Mouse (Mus musculus) ES-Bruce4 (cell line): ENCODE data around the gene Kcnj11. TPM values are rescaled to one million over a fixed set of nuclear protein-coding genes. Genes with fewer than 3 reads are reported as not detected.

Source experiments
- H3K27ac ChIP-seq: 2 replicates; pipeline ENCODE4 v1.5.1; 2012; ENCODE audit warnings: low read length, inconsistent platforms; ENCODE audit not compliant: insufficient read depth
- H3K27me3 ChIP-seq: 2 replicates; pipeline ENCODE4 v1.6.1; 2012; ENCODE audit warnings: mild to moderate bottlenecking, low read length, inconsistent platforms; ENCODE audit not compliant: control insufficient read depth, poor library complexity, insufficient read depth, severe bottlenecking
- H3K36me3 ChIP-seq: 2 replicates; pipeline ENCODE4 v1.6.1; 2012; ENCODE audit warnings: inconsistent platforms, mild to moderate bottlenecking, low read length, moderate library complexity; ENCODE audit not compliant: control insufficient read depth, poor library complexity, insufficient read depth, severe bottlenecking
- H3K4me1 ChIP-seq: one replicate; pipeline ENCODE4 v1.8.1; 2011; ENCODE audit warnings: low read length; ENCODE audit not compliant: control insufficient read depth, insufficient read depth
- H3K4me3 ChIP-seq: 2 replicates; pipeline ENCODE4 v1.5.1; 2011; ENCODE audit warnings: low read depth, mild to moderate bottlenecking, low read length
- H3K9ac ChIP-seq: 2 replicates; pipeline ENCODE4 v1.6.1; 2012; ENCODE audit warnings: low read depth, mild to moderate bottlenecking, inconsistent platforms; ENCODE audit not compliant: poor library complexity, severe bottlenecking
- H3K9me3 ChIP-seq: replicated peaks from 2 replicates; pipeline ENCODE4 v1.6.1; 2012; ENCODE audit warnings: mild to moderate bottlenecking, low read length, inconsistent platforms; ENCODE audit not compliant: control insufficient read depth, poor library complexity, insufficient read depth, severe bottlenecking
- CTCF ChIP-seq: IDR thresholded peaks from one replicate; pipeline ENCODE4 v1.8.1; 2011; ENCODE audit warnings: low read depth, low read length
- EP300 ChIP-seq: IDR thresholded peaks from 2 replicates; pipeline ENCODE4 v1.6.1; 2011; ENCODE audit warnings: low read depth, low read length; ENCODE audit not compliant: insufficient read depth
- POLR2A ChIP-seq: IDR thresholded peaks from one replicate; pipeline ENCODE4 v1.8.1; 2011; ENCODE audit warnings: low read length; ENCODE audit not compliant: insufficient read depth
- polyA plus RNA-seq: library from polyadenylated mRNA; stranded (reverse); fragments of >200 nt; gene quantifications from 2 replicates; pipeline ENCODE4 v1.2.4, GENCODE M21; 2011; ENCODE audit warnings: low read depth; ENCODE audit not compliant: missing spikeins, insufficient read depth, insufficient read length

The Kcnj11 gene
- polyA plus RNA-seq, 1 experiment, result 1.5 TPM

- no peak overlapping the region for H3K9ac ChIP-seq
- TF ChIP-seq EP300, result no peak
- no peak for TF ChIP-seq POLR2A
Observed at GRCm38 (mm10) chr7:46111212-46111817, 10.8 kb upstream of the Kcnj11 start.

GRCm38 (mm10) chr7:46110079-46110478, 9.5 kb upstream of the Kcnj11 start:
- Histone ChIP-seq H3K27ac (no peak overlapping the region), H3K4me3 (no peak overlapping the region), H3K36me3 (no peaks in the 10 kb centered on the region), H3K9me3 (no peaks in the 10 kb centered on the region), H3K4me1 (no peaks in the 10 kb centered on the region), H3K9ac (no peak overlapping the region), H3K27me3 (no peaks in the 10 kb centered on the region)
- TF ChIP-seq CTCF (no peak), POLR2A (no peak), EP300 (no peak)

More at GRCm38 (mm10) chr7:46111212-46111817, 10.8 kb upstream of the Kcnj11 start:
- H3K9me3 ChIP-seq, result no peaks in the 10 kb centered on the region
- no peaks in the 10 kb centered on the region for H3K27me3 ChIP-seq
- no peak overlapping the region for H3K4me3 ChIP-seq
- no peaks in the 10 kb centered on the region for H3K4me1 ChIP-seq
- H3K27ac ChIP-seq, result no peak overlapping the region
- H3K36me3 ChIP-seq, result no peaks in the 10 kb centered on the region

- no peaks in the 10 kb centered on the region for H3K27me3 ChIP-seq
- TF ChIP-seq CTCF (no peak), EP300 (no peak)
- H3K4me1 ChIP-seq, result no peaks in the 10 kb centered on the region
- H3K4me3 ChIP-seq, result no peak overlapping the region
- H3K36me3 ChIP-seq, result no peaks in the 10 kb centered on the region
- H3K9ac ChIP-seq, result no peak overlapping the region
- no peaks in the 10 kb centered on the region for H3K9me3 ChIP-seq
- H3K27ac ChIP-seq, result no peak overlapping the region
Observed at GRCm38 (mm10) chr7:46105484-46105883, 4.9 kb upstream of the Kcnj11 start.

GRCm38 (mm10) chr7:46104256-46104915, 3.8 kb upstream of the Kcnj11 start:
- H3K9ac ChIP-seq, result no peak overlapping the region
- TF ChIP-seq EP300 (no peak), CTCF (no peak), POLR2A (no peak)

GRCm38 (mm10) chr7:46103771-46104170, 3.2 kb upstream of the Kcnj11 start:
- H3K36me3 ChIP-seq, result no peaks in the 10 kb centered on the region
- H3K27ac ChIP-seq, result no peak overlapping the region
- no peaks in the 10 kb centered on the region for H3K27me3 ChIP-seq
- no peak overlapping the region for H3K9ac ChIP-seq
- H3K4me1 ChIP-seq, result no peaks in the 10 kb centered on the region
- TF ChIP-seq POLR2A, result no peak
- TF ChIP-seq EP300, result no peak
- TF ChIP-seq CTCF, result no peak
- H3K4me3 ChIP-seq, result no peak overlapping the region
- H3K9me3 ChIP-seq, result no peaks in the 10 kb centered on the region

More at GRCm38 (mm10) chr7:46104256-46104915, 3.8 kb upstream of the Kcnj11 start:
- H3K27ac ChIP-seq, result no peak overlapping the region
- no peak overlapping the region for H3K4me3 ChIP-seq
- H3K36me3 ChIP-seq, result no peaks in the 10 kb centered on the region
- H3K4me1 ChIP-seq, result no peaks in the 10 kb centered on the region
- H3K27me3 ChIP-seq, result no peaks in the 10 kb centered on the region
- no peaks in the 10 kb centered on the region for H3K9me3 ChIP-seq

GRCm38 (mm10) chr7:46103075-46103591, 2.6 kb upstream of the Kcnj11 start:
- Histone ChIP-seq H3K4me1 (no peaks in the 10 kb centered on the region), H3K36me3 (no peaks in the 10 kb centered on the region), H3K9me3 (no peaks in the 10 kb centered on the region), H3K27me3 (no peaks in the 10 kb centered on the region), H3K4me3 (no peak overlapping the region), H3K27ac (no peak overlapping the region), H3K9ac (no peak overlapping the region)
- TF ChIP-seq EP300 (no peak), POLR2A (no peak), CTCF (no peak)
